Mouse (Mus musculus) ES-Bruce4 (cell line): ENCODE data around the gene Nrp1.

Experiments
- CTCF ChIP-seq: IDR thresholded peaks from one replicate; pipeline ENCODE4 v1.8.1; 2011; ENCODE audit warnings: low read depth, low read length
- POLR2A ChIP-seq: IDR thresholded peaks from one replicate; pipeline ENCODE4 v1.8.1; 2011; ENCODE audit warnings: low read length; ENCODE audit not compliant: insufficient read depth

- TF ChIP-seq CTCF (no peak), POLR2A (no peak)
Observed at GRCm38 (mm10) chr8:128427071-128427470, 68.7 kb downstream of the Nrp1 start.
